Mouse (Mus musculus): ENCODE measurements at regions not wholly inside any gene's neighbourhood (a gene's known extent, or its start where the extent isn't known, plus 50 kb on each side); places are given as distances from the start of the nearest gene placed in this dataset.

- TF ChIP-seq CTCF (IDR thresholded peaks at IDR 0.05 in 2 of 3, conservative IDR thresholded peaks at IDR 0.05 in 1 of 3; ENCODE audit: control insufficient read depth in 1 of 3, insufficient read depth in 1 of 3, low read depth in 2 of 3, low read length in 3 of 3, poor library complexity in 1 of 3, severe bottlenecking in 1 of 3) (no peak), CHD2 (IDR thresholded peaks at IDR 0.05; ENCODE audit: low read length) (no peak), ETS1 (IDR thresholded peaks at IDR 0.05; ENCODE audit: low read depth, low read length) (no peak), ZC3H11A (IDR thresholded peaks at IDR 0.05; ENCODE audit: low read depth, low read length) (no peak), POLR2AphosphoS2 (IDR thresholded peaks at IDR 0.05; ENCODE audit: low read length) (no peak), MAZ (IDR thresholded peaks at IDR 0.05; ENCODE audit: low read depth, low read length) (no peak), NELFE (IDR thresholded peaks at IDR 0.05; ENCODE audit: low read depth, low read length) (no peak), EP300 (IDR thresholded peaks at IDR 0.05; ENCODE audit: low read depth in 1 of 2, low read length in 2 of 2) (no peak)
Observed at GRCm38 (mm10) chr7:133508370-133509012, 93.5 kb downstream of the Tex36 start.
